In the genomic region with DNA sequence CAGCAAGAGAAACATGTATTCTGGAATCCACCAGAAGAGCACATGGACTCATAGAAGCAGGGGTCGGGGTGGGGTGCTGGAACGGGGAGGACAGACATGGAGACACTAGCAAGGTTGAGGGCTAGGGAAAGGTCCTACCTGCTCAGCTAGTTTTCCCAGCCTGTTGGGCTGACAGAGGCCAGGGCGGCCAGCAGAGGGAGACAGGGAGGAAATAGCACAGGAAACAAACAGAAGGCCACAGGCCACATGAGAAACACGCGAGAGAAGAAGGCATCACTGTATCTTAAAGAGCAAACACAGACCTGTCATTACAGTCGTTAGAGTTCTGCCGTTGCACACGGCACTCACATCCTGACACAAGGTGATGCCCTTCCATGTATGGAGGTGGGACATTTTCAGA, we compare ENCODE assay signal across 8 mouse cellular contexts. TPM values are rescaled to one million over a fixed set of nuclear protein-coding genes. Genes with fewer than 3 reads are reported as not detected.
DNase-seq lines count a peak whose midpoint lies in the region; ATAC-seq and TF ChIP-seq lines count a peak whose summit lies in the region.

No protein-coding gene starts in this region.

- peak; percentile 81 for TF ChIP-seq CTCF in layer of hippocampus, adult 2 months (conservative IDR thresholded peaks at IDR 0.05)
- TF ChIP-seq CTCF in ES-Bruce4 (IDR thresholded peaks at IDR 0.05; ENCODE audit: low read depth, low read length), result peak; percentile 80
- peak; percentile 71 for TF ChIP-seq CTCF in kidney, postnatal 0 days (IDR thresholded peaks at IDR 0.05; ENCODE audit: low read depth)
- TF ChIP-seq CTCF in olfactory bulb, adult 2 months (IDR thresholded peaks at IDR 0.05; ENCODE audit: insufficient read depth, low read depth, low read length), result peak; percentile 28; the same call in 1 of the 2 replicates

- TF ChIP-seq POLR2A in ES-Bruce4 (IDR thresholded peaks at IDR 0.05; ENCODE audit: insufficient read depth, low read length), result no peak
- no peak for TF ChIP-seq POLR2A in olfactory bulb, adult 2 months (IDR thresholded peaks at IDR 0.05; ENCODE audit: insufficient read depth, low read depth, low read length)

- no peaks in the 10 kb centered on the region for H3K36me3 ChIP-seq in ES-Bruce4 (ENCODE audit: control insufficient read depth, insufficient read depth, low read length, poor library complexity, severe bottlenecking)
- H3K36me3 ChIP-seq in kidney, postnatal 0 days (ENCODE audit: insufficient read depth, low read length), result peaks cover 63% of the 10 kb centered on the region; the same call in 1 of the 2 replicates
- H3K36me3 ChIP-seq in hindbrain, embryonic 12.5 days, result peaks cover 85% of the 10 kb centered on the region

- H3K4me2 ChIP-seq in kidney, postnatal 0 days (ENCODE audit: low read length), result no peak overlapping the region
- no peak overlapping the region for H3K4me2 ChIP-seq in hindbrain, embryonic 12.5 days (replicated peaks)

- no peak for TF ChIP-seq EP300 in ES-Bruce4 (IDR thresholded peaks at IDR 0.05; ENCODE audit: insufficient read depth, low read depth, low read length)

- peak in 1 of 2 experiments; percentile 42 for DNase-seq in layer of hippocampus, adult 2 months (ENCODE audit: low spot score in 2 of 2)
- DNase-seq in layer of hippocampus, adult 9-10 months (ENCODE audit: low spot score), result no peak
- peak; percentile 25 for DNase-seq in adrenal gland, postnatal 25 days
- DNase-seq in kidney, postnatal 0 days (ENCODE audit: low spot score), result peak; percentile 51
- no peak for DNase-seq in layer of hippocampus, postnatal 14 days (ENCODE audit: low spot score in 2 of 2)

- H3K9ac ChIP-seq in ES-Bruce4 (ENCODE audit: low read depth, poor library complexity, severe bottlenecking), result no peak overlapping the region
- H3K9ac ChIP-seq in kidney, postnatal 0 days (ENCODE audit: low read depth, low read length), result no peak overlapping the region
- no peak overlapping the region for H3K9ac ChIP-seq in hindbrain, embryonic 12.5 days

- ATAC-seq in kidney, postnatal 0 days (replicated peaks; ENCODE audit: low FRiP score, low read depth), result no peak
- ATAC-seq in hindbrain, embryonic 12.5 days (ENCODE audit: low FRiP score), result no peak

- no peaks in the 10 kb centered on the region for H3K9me3 ChIP-seq in ES-Bruce4 (replicated peaks; ENCODE audit: control insufficient read depth, insufficient read depth, low read length, poor library complexity, severe bottlenecking)
- H3K9me3 ChIP-seq in kidney, postnatal 0 days (replicated peaks; ENCODE audit: low read length), result no peaks in the 10 kb centered on the region
- no peaks in the 10 kb centered on the region for H3K9me3 ChIP-seq in hindbrain, embryonic 12.5 days (replicated peaks)

- no peaks in the 10 kb centered on the region for H3K4me1 ChIP-seq in ES-Bruce4 (ENCODE audit: control insufficient read depth, insufficient read depth, low read length)
- H3K4me1 ChIP-seq in kidney, postnatal 0 days (replicated peaks; ENCODE audit: insufficient read depth, low read length), result no peaks in the 10 kb centered on the region
- 0 out of 2 replicates have a peak, but pooled peaks cover 4% of the 10 kb centered on the region for H3K4me1 ChIP-seq in olfactory bulb, adult 2 months (ENCODE audit: control insufficient read depth, insufficient read depth, low read length)
- H3K4me1 ChIP-seq in hindbrain, embryonic 12.5 days, result no peaks in the 10 kb centered on the region

- no peaks in the 10 kb centered on the region for H3K27me3 ChIP-seq in ES-Bruce4 (ENCODE audit: control insufficient read depth, insufficient read depth, low read length, poor library complexity, severe bottlenecking)
- H3K27me3 ChIP-seq in kidney, postnatal 0 days (ENCODE audit: insufficient read depth, low read length), result no peaks in the 10 kb centered on the region
- no peaks in the 10 kb centered on the region for H3K27me3 ChIP-seq in hindbrain, embryonic 12.5 days

- H3K4me3 ChIP-seq in layer of hippocampus, adult 2 months, result no peak overlapping the region
- no peak overlapping the region for H3K4me3 ChIP-seq in ES-Bruce4 (ENCODE audit: low read depth, low read length)
- no peak overlapping the region for H3K4me3 ChIP-seq in kidney, postnatal 0 days (replicated peaks; ENCODE audit: low read depth, low read length)
- H3K4me3 ChIP-seq in olfactory bulb, adult 2 months (ENCODE audit: insufficient read depth, low read depth, low read length), result no peak overlapping the region
- H3K4me3 ChIP-seq in hindbrain, embryonic 12.5 days, result no peak overlapping the region

- WGBS in kidney, postnatal 0 days, result 47% methylated on average over 8 of the region's 8 CpGs
- 50% methylated on average over 8 of the region's 8 CpGs for WGBS in olfactory bulb, adult 2 months
- 56% methylated on average over 8 of the region's 8 CpGs for WGBS in hindbrain, embryonic 12.5 days

- H3K27ac ChIP-seq in layer of hippocampus, adult 2 months, result no peak overlapping the region
- H3K27ac ChIP-seq in ES-Bruce4 (ENCODE audit: insufficient read depth, low read length), result no peak overlapping the region
- H3K27ac ChIP-seq in kidney, postnatal 0 days, result no peak overlapping the region
- no peak overlapping the region for H3K27ac ChIP-seq in olfactory bulb, adult 2 months (ENCODE audit: insufficient read depth, low read depth, low read length)
- H3K27ac ChIP-seq in hindbrain, embryonic 12.5 days, result no peak overlapping the region

RNA-seq across cellular contexts. Expression of gene S100b, which starts 17.6 kb away (rescaled TPM):
- total RNA-seq in layer of hippocampus, adult 2 months (2021), result 100 to 1,000 TPM; 118 to 128 TPM
- not detected in 2 replicates for polyA plus RNA-seq in ES-Bruce4 (2011; ENCODE audit: insufficient read depth, insufficient read length, low read depth, missing spikeins)
- total RNA-seq in adrenal gland, postnatal 25 days (2021), result 11.3 and 11.8 TPM in 2 replicates
- 0.42 and 0.45 TPM in 2 replicates for polyA plus RNA-seq in kidney, postnatal 0 days (2015; fragmentation: Nextera tagmentation; extraction: Ambion mirVana)
- polyA plus RNA-seq in olfactory bulb, adult 2 months (2012; ENCODE audit: insufficient read depth, insufficient read length, low replicate concordance, missing spikeins), result 277 TPM in 1 of 2 replicates, not detected in the other
- total RNA-seq in layer of hippocampus, postnatal 14 days (2021), result 10 to 100 TPM; 97.2 to 99.4 TPM
- polyA plus RNA-seq in hindbrain, embryonic 12.5 days (2016; fragmentation: Nextera tagmentation; extraction: Ambion mirVana), result 1.4 and 1.6 TPM in 2 replicates

RNA-seq across cellular contexts. Expression of gene Prmt2, which starts 33.6 kb away (rescaled TPM):
- 10 to 100 TPM; 72.2 to 75.3 TPM for total RNA-seq in layer of hippocampus, adult 2 months (2021)
- polyA plus RNA-seq in ES-Bruce4 (2011; ENCODE audit: insufficient read depth, insufficient read length, low read depth, missing spikeins), result 22.5 and 28.6 TPM in 2 replicates
- total RNA-seq in adrenal gland, postnatal 25 days (2021), result 21.2 and 21.9 TPM in 2 replicates
- 38.0 and 44.1 TPM in 2 replicates for polyA plus RNA-seq in kidney, postnatal 0 days (2015; fragmentation: Nextera tagmentation; extraction: Ambion mirVana)
- not detected in 2 replicates for polyA plus RNA-seq in olfactory bulb, adult 2 months (2012; ENCODE audit: insufficient read depth, insufficient read length, low replicate concordance, missing spikeins)
- total RNA-seq in layer of hippocampus, postnatal 14 days (2021), result 10 to 100 TPM; 69.2 to 82.5 TPM
- polyA plus RNA-seq in hindbrain, embryonic 12.5 days (2016; fragmentation: Nextera tagmentation; extraction: Ambion mirVana), result 133 and 137 TPM in 2 replicates

Comparison
In these comparisons a context has a peak if more than half of its experiments do, and no peak if none do; other contexts are left out.
1. DNase-seq: peak in adrenal gland, postnatal 25 days (single experiment) and kidney, postnatal 0 days (single experiment); none in layer of hippocampus, adult 9-10 months (single experiment) and layer of hippocampus, postnatal 14 days (0 of 2).
2. CTCF ChIP-seq: peak in every context shown above with its lines; median percentile 81 in layer of hippocampus, adult 2 months; 80 in ES-Bruce4; 71 in kidney, postnatal 0 days; 28 in olfactory bulb, adult 2 months.